Mouse (Mus musculus): ENCODE data around the gene Tex9. TPM values are rescaled to one million over a fixed set of nuclear protein-coding genes. Genes with fewer than 3 reads are reported as not detected.

Tex9 gene
- polyA plus RNA-seq, 1 experiment from 2014 or later = 38.6 TPM

- Histone ChIP-seq H3K9me3 (no peaks in the 10 kb centered on the region), H3K27ac (replicated peaks) (no peak overlapping the region)
- no peak for ATAC-seq (ENCODE audit: low read depth)
Observed at GRCm38 (mm10) chr9:72519246-72519645, 27.2 kb upstream of the Tex9 start.

GRCm38 (mm10) chr9:72515366-72515765 lies 23.4 kb upstream of the Tex9 start:
- Histone ChIP-seq H3K4me1 (replicated peaks) (peaks cover 5% of the 10 kb centered on the region; the same call in 1 of the 2 replicates), H3K4me2 (no peak overlapping the region), H3K9ac (no peak overlapping the region), H3K4me3 (no peak overlapping the region), H3K9me3 (no peaks in the 10 kb centered on the region), H3K36me3 (no peaks in the 10 kb centered on the region), H3K27ac (replicated peaks) (no peak overlapping the region), H3K27me3 (no peaks in the 10 kb centered on the region)
- no peak for ATAC-seq (ENCODE audit: low read depth)

More at GRCm38 (mm10) chr9:72519246-72519645, 27.2 kb upstream of the Tex9 start:
- Histone ChIP-seq H3K4me3 (no peak overlapping the region), H3K36me3 (no peaks in the 10 kb centered on the region), H3K27me3 (no peaks in the 10 kb centered on the region), H3K4me2 (no peak overlapping the region), H3K4me1 (replicated peaks) (no peaks in the 10 kb centered on the region), H3K9ac (no peak overlapping the region)

GRCm38 (mm10) chr9:72512229-72512981 lies 20.4 kb upstream of the Tex9 start:
- no peak for ATAC-seq (ENCODE audit: low read depth)
- Histone ChIP-seq H3K27ac (replicated peaks) (no peak overlapping the region), H3K4me2 (no peak overlapping the region), H3K36me3 (no peaks in the 10 kb centered on the region), H3K27me3 (no peaks in the 10 kb centered on the region), H3K9ac (no peak overlapping the region), H3K4me3 (no peak overlapping the region), H3K9me3 (no peaks in the 10 kb centered on the region), H3K4me1 (replicated peaks) (peaks cover 5% of the 10 kb centered on the region; the same call in 1 of the 2 replicates)
- WGBS = 49% methylated on average over 11 of the region's 11 CpGs

GRCm38 (mm10) chr9:72497171-72497570 lies 5.2 kb upstream of the Tex9 start:
- no peak overlapping the region for H3K27ac ChIP-seq (replicated peaks)
- no peak overlapping the region for H3K9ac ChIP-seq
- no peak overlapping the region for H3K4me2 ChIP-seq
- H3K27me3 ChIP-seq = no peaks in the 10 kb centered on the region
- no peaks in the 10 kb centered on the region for H3K36me3 ChIP-seq
- H3K9me3 ChIP-seq = no peaks in the 10 kb centered on the region
- WGBS = 67% methylated on average over 3 of the region's 3 CpGs
- peaks cover 4% of the 10 kb centered on the region for H3K4me1 ChIP-seq (replicated peaks)
- no peak for ATAC-seq (ENCODE audit: low read depth)
- no peak overlapping the region for H3K4me3 ChIP-seq

GRCm38 (mm10) chr9:72496691-72497090 lies 4.7 kb upstream of the Tex9 start:
- Histone ChIP-seq H3K4me1 (replicated peaks) (peaks cover 6% of the 10 kb centered on the region), H3K9ac (no peak overlapping the region), H3K4me2 (no peak overlapping the region), H3K4me3 (no peak overlapping the region), H3K36me3 (no peaks in the 10 kb centered on the region), H3K9me3 (no peaks in the 10 kb centered on the region), H3K27me3 (no peaks in the 10 kb centered on the region), H3K27ac (replicated peaks) (no peak overlapping the region)
- WGBS = 68% methylated on average over 2 of the region's 2 CpGs
- no peak for ATAC-seq (ENCODE audit: low read depth)

- Histone ChIP-seq H3K4me1 (replicated peaks) (peaks cover 17% of the 10 kb centered on the region), H3K9me3 (no peaks in the 10 kb centered on the region), H3K4me2 (no peak overlapping the region), H3K27me3 (no peaks in the 10 kb centered on the region), H3K27ac (replicated peaks) (no peak overlapping the region), H3K36me3 (no peaks in the 10 kb centered on the region), H3K4me3 (no peak overlapping the region), H3K9ac (no peak overlapping the region)
- no peak for ATAC-seq (ENCODE audit: low read depth)
- 83% methylated on average over 3 of the region's 3 CpGs for WGBS
Observed at GRCm38 (mm10) chr9:72493984-72494685, 2.1 kb upstream of the Tex9 start.

GRCm38 (mm10) chr9:72493465-72493864 lies 1.5 kb upstream of the Tex9 start:
- Histone ChIP-seq H3K4me1 (replicated peaks) (peaks cover 17% of the 10 kb centered on the region), H3K27ac (replicated peaks) (no peak overlapping the region), H3K4me3 (no peak overlapping the region), H3K36me3 (no peaks in the 10 kb centered on the region), H3K9me3 (no peaks in the 10 kb centered on the region), H3K4me2 (no peak overlapping the region), H3K9ac (no peak overlapping the region), H3K27me3 (no peaks in the 10 kb centered on the region)
- 88% methylated on average over 2 of the region's 2 CpGs for WGBS
- ATAC-seq (ENCODE audit: low read depth) = no peak

GRCm38 (mm10) chr9:72491559-72492193 lies 336 bp downstream of the Tex9 start:
- H3K27ac ChIP-seq (replicated peaks) = peak overlapping the region; percentile 87
- H3K27me3 ChIP-seq = no peaks in the 10 kb centered on the region
- peak overlapping the region; percentile 76 for H3K4me3 ChIP-seq
- no peaks in the 10 kb centered on the region for H3K9me3 ChIP-seq
- H3K36me3 ChIP-seq = peaks cover 4% of the 10 kb centered on the region; the same call in 1 of the 2 replicates
- H3K9ac ChIP-seq = peak overlapping the region; percentile 80
- H3K4me1 ChIP-seq (replicated peaks) = peaks cover 20% of the 10 kb centered on the region
- peak overlapping the region; percentile 80 for H3K4me2 ChIP-seq
- under 1% methylated on average over 32 of the region's 32 CpGs for WGBS
- peak; percentile 94 for ATAC-seq (ENCODE audit: low read depth)

GRCm38 (mm10) chr9:72489131-72489530 lies 2.9 kb downstream of the Tex9 start:
- ATAC-seq (ENCODE audit: low read depth) = no peak
- Histone ChIP-seq H3K27ac (replicated peaks) (no peak overlapping the region), H3K4me2 (no peak overlapping the region), H3K4me1 (replicated peaks) (peaks cover 20% of the 10 kb centered on the region), H3K9me3 (no peaks in the 10 kb centered on the region), H3K27me3 (no peaks in the 10 kb centered on the region), H3K4me3 (no peak overlapping the region), H3K36me3 (peaks cover 14% of the 10 kb centered on the region), H3K9ac (no peak overlapping the region)
- WGBS = 96% methylated on average over 5 of the region's 5 CpGs

GRCm38 (mm10) chr9:72488523-72488922 lies 3.5 kb downstream of the Tex9 start:
- H3K4me2 ChIP-seq = no peak overlapping the region
- H3K4me3 ChIP-seq = no peak overlapping the region
- no peak overlapping the region for H3K27ac ChIP-seq (replicated peaks)
- no peak for ATAC-seq (ENCODE audit: low read depth)
- peaks cover 17% of the 10 kb centered on the region for H3K36me3 ChIP-seq
- H3K9me3 ChIP-seq = no peaks in the 10 kb centered on the region
- no peak overlapping the region for H3K9ac ChIP-seq
- no peaks in the 10 kb centered on the region for H3K27me3 ChIP-seq
- peaks cover 20% of the 10 kb centered on the region for H3K4me1 ChIP-seq (replicated peaks)

GRCm38 (mm10) chr9:72479276-72479675 lies 12.7 kb downstream of the Tex9 start:
- no peak for ATAC-seq (ENCODE audit: low read depth)
- H3K27ac ChIP-seq (replicated peaks) = no peak overlapping the region
- H3K27me3 ChIP-seq = no peaks in the 10 kb centered on the region
- peaks cover 57% of the 10 kb centered on the region for H3K36me3 ChIP-seq
- H3K9me3 ChIP-seq = no peaks in the 10 kb centered on the region
- 61% methylated on average over 1 of the region's 1 CpGs for WGBS
- H3K4me2 ChIP-seq = no peak overlapping the region
- no peaks in the 10 kb centered on the region for H3K4me1 ChIP-seq (replicated peaks)
- H3K4me3 ChIP-seq = no peak overlapping the region
- H3K9ac ChIP-seq = no peak overlapping the region

- no peak for ATAC-seq (ENCODE audit: low read depth)
- Histone ChIP-seq H3K9ac (no peak overlapping the region), H3K4me1 (replicated peaks) (no peaks in the 10 kb centered on the region), H3K9me3 (no peaks in the 10 kb centered on the region), H3K4me2 (no peak overlapping the region), H3K36me3 (peaks cover 65% of the 10 kb centered on the region), H3K4me3 (no peak overlapping the region), H3K27me3 (no peaks in the 10 kb centered on the region), H3K27ac (replicated peaks) (no peak overlapping the region)
- WGBS = 61% methylated on average over 6 of the region's 6 CpGs
Observed at GRCm38 (mm10) chr9:72477306-72477705, 14.7 kb downstream of the Tex9 start.
